Mouse (Mus musculus): ENCODE measurements around the gene Ufd1. TPM values are rescaled to one million over a fixed set of nuclear protein-coding genes. Genes with fewer than 3 reads are reported as not detected.

Ufd1 gene
- polyA plus RNA-seq, 1 experiment = 35.5 TPM

DNA sequence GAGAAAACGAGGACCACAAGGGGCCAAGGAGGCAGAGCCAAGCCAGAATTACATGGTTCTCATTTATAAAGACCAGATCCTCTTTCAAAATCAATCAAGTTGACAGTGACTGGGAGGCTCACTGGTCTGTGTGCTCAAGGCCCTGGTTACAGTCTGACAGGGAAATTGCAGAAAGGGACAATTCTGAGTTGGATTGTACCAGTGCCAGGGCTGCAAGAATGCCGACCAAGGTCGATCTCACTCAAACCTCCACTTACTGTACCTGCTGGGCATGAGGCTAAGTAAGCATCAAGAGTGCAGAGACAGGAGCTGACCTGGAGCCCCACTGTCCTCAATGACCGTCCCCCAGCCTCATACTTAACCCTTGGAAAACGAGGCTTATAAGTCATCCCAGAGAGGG lies 13.4 kb upstream of the Ufd1 start:
- H3K27me3 ChIP-seq (ENCODE audit: control insufficient read depth, insufficient read depth, insufficient read length) = no peaks in the 10 kb centered on the region
- no peak overlapping the region for H3K4me3 ChIP-seq (ENCODE audit: insufficient read depth, poor library complexity, severe bottlenecking)
- H3K79me3 ChIP-seq (ENCODE audit: low read depth) = no peaks in the 10 kb centered on the region
- TF ChIP-seq FOSL1 (IDR thresholded peaks at IDR 0.05; ENCODE audit: insufficient read depth, low read length, poor library complexity, severe bottlenecking) (no peak), MAX (IDR thresholded peaks at IDR 0.05) (no peak), MYOD1 (IDR thresholded peaks at IDR 0.05; ENCODE audit: control insufficient read depth, insufficient read length, low read depth) (no peak), CTCF (IDR thresholded peaks at IDR 0.05; ENCODE audit: control insufficient read depth, insufficient read depth, insufficient read length) (no peak), CEBPB (IDR thresholded peaks at IDR 0.05; ENCODE audit: low read depth) (no peak)
- peaks cover 65% of the 10 kb centered on the region for H3K36me3 ChIP-seq (ENCODE audit: control insufficient read depth, insufficient read depth)
- no peak overlapping the region for H3ac ChIP-seq (ENCODE audit: control insufficient read depth, insufficient read length, low read depth)
- no peaks in the 10 kb centered on the region for H3K79me2 ChIP-seq (ENCODE audit: control insufficient read depth, insufficient read depth)

DNA sequence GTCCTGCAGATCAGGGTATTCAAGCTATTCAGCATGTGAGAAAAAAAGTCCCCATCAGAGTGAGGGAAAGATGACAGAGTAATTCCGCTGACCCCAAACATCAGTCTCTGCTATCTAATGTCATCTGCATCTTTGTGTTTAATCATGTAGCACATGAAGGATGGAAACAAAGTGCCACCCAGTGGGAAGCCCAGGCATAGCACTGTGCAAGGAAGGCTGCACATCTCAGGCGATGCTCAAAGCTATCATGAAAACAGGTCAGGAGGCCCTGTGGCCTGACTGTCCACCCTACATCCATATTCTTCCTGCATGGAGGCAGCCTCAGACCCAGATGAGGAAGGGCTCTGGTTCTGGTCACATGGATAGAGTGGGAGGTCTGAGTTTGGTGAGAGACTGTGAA lies 12.7 kb upstream of the Ufd1 start:
- no peaks in the 10 kb centered on the region for H3K79me2 ChIP-seq (ENCODE audit: control insufficient read depth, insufficient read depth)
- peaks cover 63% of the 10 kb centered on the region for H3K36me3 ChIP-seq (ENCODE audit: control insufficient read depth, insufficient read depth)
- H3K4me3 ChIP-seq (ENCODE audit: insufficient read depth, poor library complexity, severe bottlenecking) = no peak overlapping the region
- H3K27me3 ChIP-seq (ENCODE audit: control insufficient read depth, insufficient read depth, insufficient read length) = no peaks in the 10 kb centered on the region
- TF ChIP-seq FOSL1 (IDR thresholded peaks at IDR 0.05; ENCODE audit: insufficient read depth, low read length, poor library complexity, severe bottlenecking) (no peak), CTCF (IDR thresholded peaks at IDR 0.05; ENCODE audit: control insufficient read depth, insufficient read depth, insufficient read length) (peak; percentile 70)
- no peak overlapping the region for H3ac ChIP-seq (ENCODE audit: control insufficient read depth, insufficient read length, low read depth)
- no peaks in the 10 kb centered on the region for H3K79me3 ChIP-seq (ENCODE audit: low read depth)

DNA sequence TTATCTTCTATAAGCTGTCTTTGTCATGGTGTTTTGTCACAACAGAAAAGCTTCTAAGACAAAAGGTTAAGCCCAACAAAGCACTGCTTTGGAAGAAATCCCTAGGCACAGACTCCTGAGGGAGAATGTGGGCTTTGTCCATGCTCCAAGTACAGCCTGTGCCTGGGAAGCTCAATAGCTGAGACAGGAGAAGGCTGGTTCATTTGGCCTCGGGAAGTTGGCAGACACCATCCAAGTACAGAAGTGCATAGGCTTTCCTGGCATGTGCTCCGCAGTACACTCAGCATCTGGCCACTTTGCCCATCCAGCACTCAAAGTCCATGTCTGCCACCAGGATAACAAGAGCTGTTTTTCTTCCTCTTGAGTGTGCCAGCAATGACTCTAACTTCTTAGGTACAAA lies 5.8 kb upstream of the Ufd1 start:
- Histone ChIP-seq H3K4me3 (ENCODE audit: insufficient read depth, poor library complexity, severe bottlenecking) (no peak overlapping the region), H3K36me3 (ENCODE audit: control insufficient read depth, insufficient read depth) (peaks cover 75% of the 10 kb centered on the region), H3K79me3 (ENCODE audit: low read depth) (peaks cover 7% of the 10 kb centered on the region), H3K27me3 (ENCODE audit: control insufficient read depth, insufficient read depth, insufficient read length) (no peaks in the 10 kb centered on the region), H3ac (ENCODE audit: control insufficient read depth, insufficient read length, low read depth) (no peak overlapping the region), H3K79me2 (ENCODE audit: control insufficient read depth, insufficient read depth) (peaks cover 18% of the 10 kb centered on the region)
- no peak for TF ChIP-seq CTCF (IDR thresholded peaks at IDR 0.05; ENCODE audit: control insufficient read depth, insufficient read depth, insufficient read length)
- TF ChIP-seq USF1 (IDR thresholded peaks at IDR 0.05; ENCODE audit: low read depth) = no peak
- no peak for TF ChIP-seq MYOD1 (IDR thresholded peaks at IDR 0.05; ENCODE audit: control insufficient read depth, insufficient read length, low read depth)
- no peak for TF ChIP-seq MAX (IDR thresholded peaks at IDR 0.05)
- TF ChIP-seq FOSL1 (IDR thresholded peaks at IDR 0.05; ENCODE audit: insufficient read depth, low read length, poor library complexity, severe bottlenecking) = no peak
- TF ChIP-seq CEBPB (IDR thresholded peaks at IDR 0.05; ENCODE audit: low read depth) = no peak

DNA sequence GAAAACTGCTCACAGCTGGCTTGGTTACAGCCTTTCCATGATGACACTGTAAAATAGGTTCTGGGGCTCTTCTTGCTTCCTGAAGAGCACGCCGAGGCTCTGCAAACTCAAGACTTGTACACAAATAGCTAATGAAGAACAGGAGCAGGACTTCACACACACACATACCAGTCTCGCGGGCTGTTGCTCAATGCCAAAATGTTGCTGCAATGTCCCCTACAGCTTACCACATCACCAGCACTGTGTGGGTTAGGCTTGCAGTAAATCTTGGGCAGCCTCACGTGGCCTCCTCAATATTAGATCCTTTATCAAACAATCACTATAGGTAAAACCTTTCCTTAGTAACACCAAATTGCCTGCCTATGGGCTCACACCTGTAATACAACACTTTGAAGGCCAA lies 2.6 kb upstream of the Ufd1 start:
- TF ChIP-seq MYOD1 (IDR thresholded peaks at IDR 0.05; ENCODE audit: control insufficient read depth, insufficient read length, low read depth) (no peak), CTCF (IDR thresholded peaks at IDR 0.05; ENCODE audit: control insufficient read depth, insufficient read depth, insufficient read length) (no peak), CEBPB (IDR thresholded peaks at IDR 0.05; ENCODE audit: low read depth) (no peak), USF1 (IDR thresholded peaks at IDR 0.05; ENCODE audit: low read depth) (no peak), FOSL1 (IDR thresholded peaks at IDR 0.05; ENCODE audit: insufficient read depth, low read length, poor library complexity, severe bottlenecking) (no peak), MAX (IDR thresholded peaks at IDR 0.05) (no peak), MYOG (IDR thresholded peaks at IDR 0.05; ENCODE audit: control insufficient read depth, extremely low read depth, insufficient read length) (no peak)
- H3K4me3 ChIP-seq (ENCODE audit: insufficient read depth, poor library complexity, severe bottlenecking) = no peak overlapping the region
- H3K79me2 ChIP-seq (ENCODE audit: control insufficient read depth, insufficient read depth) = peaks cover 45% of the 10 kb centered on the region
- peaks cover 28% of the 10 kb centered on the region for H3K79me3 ChIP-seq (ENCODE audit: low read depth)
- peaks cover 51% of the 10 kb centered on the region for H3K36me3 ChIP-seq (ENCODE audit: control insufficient read depth, insufficient read depth)
- no peaks in the 10 kb centered on the region for H3K27me3 ChIP-seq (ENCODE audit: control insufficient read depth, insufficient read depth, insufficient read length)
- no peak overlapping the region for H3ac ChIP-seq (ENCODE audit: control insufficient read depth, insufficient read length, low read depth)

DNA sequence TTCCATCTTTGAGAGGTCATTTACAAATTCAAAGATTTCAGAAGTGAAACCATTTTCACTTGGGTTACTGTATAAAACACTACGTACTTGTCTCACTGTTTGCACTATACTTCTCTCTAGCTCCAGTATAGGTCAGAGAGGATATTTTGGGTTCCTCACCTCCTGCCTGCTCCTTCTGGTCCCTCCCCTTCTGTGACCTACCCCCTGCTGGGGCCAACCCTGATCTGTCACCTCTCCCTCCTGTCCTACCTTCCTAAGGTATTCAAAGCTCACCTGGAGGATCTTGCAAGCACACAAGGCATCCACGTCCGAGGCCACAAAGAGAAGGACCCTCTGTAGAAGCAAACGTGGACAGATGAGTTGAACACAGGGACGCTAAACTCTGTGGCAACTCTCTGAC lies 547 bp upstream of the Ufd1 start:
- Histone ChIP-seq H3K79me2 (ENCODE audit: control insufficient read depth, insufficient read depth) (peaks cover 59% of the 10 kb centered on the region), H3K4me3 (ENCODE audit: insufficient read depth, poor library complexity, severe bottlenecking) (peak overlapping the region; percentile 86), H3K27me3 (ENCODE audit: control insufficient read depth, insufficient read depth, insufficient read length) (no peaks in the 10 kb centered on the region), H3ac (ENCODE audit: control insufficient read depth, insufficient read length, low read depth) (peak overlapping the region; percentile 65), H3K36me3 (ENCODE audit: control insufficient read depth, insufficient read depth) (peaks cover 51% of the 10 kb centered on the region), H3K79me3 (ENCODE audit: low read depth) (peaks cover 38% of the 10 kb centered on the region)
- TF ChIP-seq MYOD1 (IDR thresholded peaks at IDR 0.05; ENCODE audit: control insufficient read depth, insufficient read length, low read depth) (no peak), MAX (IDR thresholded peaks at IDR 0.05) (no peak), FOSL1 (IDR thresholded peaks at IDR 0.05; ENCODE audit: insufficient read depth, low read length, poor library complexity, severe bottlenecking) (no peak), CEBPB (IDR thresholded peaks at IDR 0.05; ENCODE audit: low read depth) (no peak), MYOG (IDR thresholded peaks at IDR 0.05; ENCODE audit: control insufficient read depth, extremely low read depth, insufficient read length) (no peak), USF1 (IDR thresholded peaks at IDR 0.05; ENCODE audit: low read depth) (no peak), CTCF (IDR thresholded peaks at IDR 0.05; ENCODE audit: control insufficient read depth, insufficient read depth, insufficient read length) (no peak)

DNA sequence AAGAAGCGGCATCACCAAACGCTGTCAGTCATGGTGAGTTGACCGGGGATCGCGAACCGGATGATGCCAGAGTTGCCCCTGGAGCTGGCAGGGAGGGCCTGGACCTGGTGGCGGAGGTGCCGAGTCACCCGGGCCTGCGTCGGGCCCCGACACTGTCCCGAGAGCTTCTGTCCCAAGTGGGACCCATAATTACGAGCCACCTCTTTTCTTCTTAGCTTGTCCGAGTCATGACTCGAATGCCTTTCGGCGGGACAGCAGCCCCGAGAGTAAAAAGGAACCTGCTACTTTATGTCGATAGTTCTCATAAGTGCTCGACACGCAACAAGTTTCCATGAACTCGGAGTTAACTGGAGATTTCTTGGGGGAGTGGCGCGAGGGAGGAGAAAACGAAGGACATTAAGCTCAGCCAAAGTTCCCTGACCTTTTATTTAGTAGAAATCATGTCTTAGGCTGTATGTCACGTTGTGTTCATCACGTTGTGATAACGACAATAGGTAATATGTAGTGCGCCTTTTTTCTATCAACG lies 869 bp downstream of the Ufd1 start:
- peaks cover 68% of the 10 kb centered on the region for H3K79me2 ChIP-seq (ENCODE audit: control insufficient read depth, insufficient read depth)
- H3K36me3 ChIP-seq (ENCODE audit: control insufficient read depth, insufficient read depth) = peaks cover 51% of the 10 kb centered on the region
- no peaks in the 10 kb centered on the region for H3K27me3 ChIP-seq (ENCODE audit: control insufficient read depth, insufficient read depth, insufficient read length)
- H3K79me3 ChIP-seq (ENCODE audit: low read depth) = peaks cover 38% of the 10 kb centered on the region
- peak overlapping the region; percentile 86 for H3K4me3 ChIP-seq (ENCODE audit: insufficient read depth, poor library complexity, severe bottlenecking)
- peak overlapping the region; percentile 78 for H3ac ChIP-seq (ENCODE audit: control insufficient read depth, insufficient read length, low read depth)
- no peak for TF ChIP-seq USF1 (IDR thresholded peaks at IDR 0.05; ENCODE audit: low read depth)
- no peak for TF ChIP-seq MYOG (IDR thresholded peaks at IDR 0.05; ENCODE audit: control insufficient read depth, extremely low read depth, insufficient read length)
- no peak for TF ChIP-seq MYOD1 (IDR thresholded peaks at IDR 0.05; ENCODE audit: control insufficient read depth, insufficient read length, low read depth)
